Mouse (Mus musculus): ENCODE results near the gene Zc3h10. TPM values are rescaled to one million over a fixed set of nuclear protein-coding genes. Genes with fewer than 3 reads are reported as not detected.
A peak's percentile ranks its signal among the peaks of the same experiment; 100 is the strongest.

The Zc3h10 gene
- polyA plus RNA-seq, 1 experiment from 2014 or later: 13.6 TPM

GRCm38 (mm10) chr10:128587120-128587519 is 39.5 kb upstream of the Zc3h10 start:
- WGBS: 26% methylated on average over 4 of the region's 4 CpGs
- peak overlapping the region; percentile 66 for H3K4me3 ChIP-seq (ENCODE audit: low read length)
- H3K27me3 ChIP-seq (replicated peaks; ENCODE audit: control insufficient read depth, insufficient read depth, low read length): peaks cover 4% of the 10 kb centered on the region; the same call in 1 of the 2 replicates
- ATAC-seq: peak; percentile 24
- peak overlapping the region; percentile 65 for H3K9ac ChIP-seq (ENCODE audit: low read depth, low read length)
- H3K4me1 ChIP-seq (ENCODE audit: control insufficient read depth, insufficient read depth, low read length): peaks cover 25% of the 10 kb centered on the region
- H3K27ac ChIP-seq (ENCODE audit: low read length): peak overlapping the region; percentile 96
- H3K36me3 ChIP-seq (ENCODE audit: control insufficient read depth, insufficient read depth, low read length): peaks cover 2% of the 10 kb centered on the region; the same call in 1 of the 2 replicates
- no peaks in the 10 kb centered on the region for H3K9me3 ChIP-seq (ENCODE audit: control insufficient read depth, low read length)
- peak overlapping the region; percentile 57 for H3K4me2 ChIP-seq (ENCODE audit: low read depth, low read length)

GRCm38 (mm10) chr10:128586546-128586945 is 39.0 kb upstream of the Zc3h10 start:
- H3K36me3 ChIP-seq (ENCODE audit: control insufficient read depth, insufficient read depth, low read length): peaks cover 2% of the 10 kb centered on the region; the same call in 1 of the 2 replicates
- peak overlapping the region; percentile 57 for H3K4me2 ChIP-seq (ENCODE audit: low read depth, low read length)
- peaks cover 25% of the 10 kb centered on the region for H3K4me1 ChIP-seq (ENCODE audit: control insufficient read depth, insufficient read depth, low read length)
- ATAC-seq: no peak
- H3K27me3 ChIP-seq (replicated peaks; ENCODE audit: control insufficient read depth, insufficient read depth, low read length): peaks cover 4% of the 10 kb centered on the region; the same call in 1 of the 2 replicates
- peak overlapping the region; percentile 96 for H3K27ac ChIP-seq (ENCODE audit: low read length)
- peak overlapping the region; percentile 65 for H3K9ac ChIP-seq (ENCODE audit: low read depth, low read length)
- 8% methylated on average over 1 of the region's 1 CpGs for WGBS
- H3K4me3 ChIP-seq (ENCODE audit: low read length): peak overlapping the region; percentile 66
- H3K9me3 ChIP-seq (ENCODE audit: control insufficient read depth, low read length): no peaks in the 10 kb centered on the region

- 7% methylated on average over 4 of the region's 4 CpGs for WGBS
- peak; percentile 41 for ATAC-seq
- H3K9ac ChIP-seq (ENCODE audit: low read depth, low read length): 0 out of 2 replicates have a peak overlapping the region, but pooled peaks have one; percentile 2
- H3K4me1 ChIP-seq (ENCODE audit: control insufficient read depth, insufficient read depth, low read length): peaks cover 27% of the 10 kb centered on the region
- H3K4me2 ChIP-seq (ENCODE audit: low read depth, low read length): peak overlapping the region; percentile 31
- H3K27ac ChIP-seq (ENCODE audit: low read length): peak overlapping the region; percentile 69
- H3K9me3 ChIP-seq (ENCODE audit: control insufficient read depth, low read length): no peaks in the 10 kb centered on the region
- peaks cover 4% of the 10 kb centered on the region; the same call in 1 of the 2 replicates for H3K27me3 ChIP-seq (replicated peaks; ENCODE audit: control insufficient read depth, insufficient read depth, low read length)
- H3K4me3 ChIP-seq (ENCODE audit: low read length): no peak overlapping the region
- H3K36me3 ChIP-seq (ENCODE audit: control insufficient read depth, insufficient read depth, low read length): peaks cover 2% of the 10 kb centered on the region; the same call in 1 of the 2 replicates
These were observed 36.8 kb upstream of the Zc3h10 start for GRCm38 (mm10) chr10:128584386-128584785.

- H3K9me3 ChIP-seq (ENCODE audit: control insufficient read depth, low read length): no peaks in the 10 kb centered on the region
- peaks cover 4% of the 10 kb centered on the region; the same call in 1 of the 2 replicates for H3K27me3 ChIP-seq (replicated peaks; ENCODE audit: control insufficient read depth, insufficient read depth, low read length)
- no peak overlapping the region for H3K4me3 ChIP-seq (ENCODE audit: low read length)
- H3K4me2 ChIP-seq (ENCODE audit: low read depth, low read length): peak overlapping the region; percentile 31; the same call in 1 of the 2 replicates
- WGBS: 35% methylated on average over 7 of the region's 7 CpGs
- peaks cover 2% of the 10 kb centered on the region; the same call in 1 of the 2 replicates for H3K36me3 ChIP-seq (ENCODE audit: control insufficient read depth, insufficient read depth, low read length)
- H3K27ac ChIP-seq (ENCODE audit: low read length): peak overlapping the region; percentile 63
- H3K4me1 ChIP-seq (ENCODE audit: control insufficient read depth, insufficient read depth, low read length): peaks cover 31% of the 10 kb centered on the region
- ATAC-seq: 0 out of 2 replicates have a peak, but pooled peaks have one; percentile 12
- peak overlapping the region; percentile 16; the same call in 1 of the 2 replicates for H3K9ac ChIP-seq (ENCODE audit: low read depth, low read length)
These were observed 36.1 kb upstream of the Zc3h10 start for GRCm38 (mm10) chr10:128583644-128584043.

- no peaks in the 10 kb centered on the region for H3K27me3 ChIP-seq (replicated peaks; ENCODE audit: control insufficient read depth, insufficient read depth, low read length)
- H3K9me3 ChIP-seq (ENCODE audit: control insufficient read depth, low read length): no peaks in the 10 kb centered on the region
- H3K4me3 ChIP-seq (ENCODE audit: low read length): no peak overlapping the region
- peak overlapping the region; percentile 73 for H3K27ac ChIP-seq (ENCODE audit: low read length)
- H3K36me3 ChIP-seq (ENCODE audit: control insufficient read depth, insufficient read depth, low read length): peaks cover 18% of the 10 kb centered on the region; the same call in 1 of the 2 replicates
- 77% methylated on average over 4 of the region's 4 CpGs for WGBS
- peaks cover 24% of the 10 kb centered on the region for H3K4me1 ChIP-seq (ENCODE audit: control insufficient read depth, insufficient read depth, low read length)
- no peak overlapping the region for H3K4me2 ChIP-seq (ENCODE audit: low read depth, low read length)
- ATAC-seq: peak; percentile 3
- H3K9ac ChIP-seq (ENCODE audit: low read depth, low read length): no peak overlapping the region
These were observed 32.2 kb upstream of the Zc3h10 start for GRCm38 (mm10) chr10:128579731-128580130.

GRCm38 (mm10) chr10:128579298-128579697 is 31.7 kb upstream of the Zc3h10 start:
- 65% methylated on average over 3 of the region's 3 CpGs for WGBS
- Histone ChIP-seq H3K27ac (ENCODE audit: low read length) (peak overlapping the region; percentile 73), H3K9me3 (ENCODE audit: control insufficient read depth, low read length) (no peaks in the 10 kb centered on the region), H3K27me3 (replicated peaks; ENCODE audit: control insufficient read depth, insufficient read depth, low read length) (no peaks in the 10 kb centered on the region), H3K4me3 (ENCODE audit: low read length) (no peak overlapping the region), H3K4me2 (ENCODE audit: low read depth, low read length) (no peak overlapping the region), H3K9ac (ENCODE audit: low read depth, low read length) (no peak overlapping the region), H3K4me1 (ENCODE audit: control insufficient read depth, insufficient read depth, low read length) (peaks cover 22% of the 10 kb centered on the region), H3K36me3 (ENCODE audit: control insufficient read depth, insufficient read depth, low read length) (peaks cover 18% of the 10 kb centered on the region; the same call in 1 of the 2 replicates)
- ATAC-seq: peak; percentile 92

GRCm38 (mm10) chr10:128578330-128578729 is 30.8 kb upstream of the Zc3h10 start:
- Histone ChIP-seq H3K27ac (ENCODE audit: low read length) (no peak overlapping the region), H3K36me3 (ENCODE audit: control insufficient read depth, insufficient read depth, low read length) (peaks cover 18% of the 10 kb centered on the region; the same call in 1 of the 2 replicates), H3K4me1 (ENCODE audit: control insufficient read depth, insufficient read depth, low read length) (peaks cover 13% of the 10 kb centered on the region; the same call in 1 of the 2 replicates), H3K27me3 (replicated peaks; ENCODE audit: control insufficient read depth, insufficient read depth, low read length) (no peaks in the 10 kb centered on the region), H3K9ac (ENCODE audit: low read depth, low read length) (no peak overlapping the region), H3K9me3 (ENCODE audit: control insufficient read depth, low read length) (no peaks in the 10 kb centered on the region), H3K4me2 (ENCODE audit: low read depth, low read length) (no peak overlapping the region), H3K4me3 (ENCODE audit: low read length) (no peak overlapping the region)
- no peak for ATAC-seq
- WGBS: 69% methylated on average over 11 of the region's 11 CpGs

GRCm38 (mm10) chr10:128575063-128575462 is 27.5 kb upstream of the Zc3h10 start:
- Histone ChIP-seq H3K9ac (ENCODE audit: low read depth, low read length) (no peak overlapping the region), H3K27ac (ENCODE audit: low read length) (no peak overlapping the region), H3K36me3 (ENCODE audit: control insufficient read depth, insufficient read depth, low read length) (peaks cover 15% of the 10 kb centered on the region; the same call in 1 of the 2 replicates), H3K9me3 (ENCODE audit: control insufficient read depth, low read length) (no peaks in the 10 kb centered on the region), H3K4me1 (ENCODE audit: control insufficient read depth, insufficient read depth, low read length) (peaks cover 10% of the 10 kb centered on the region; the same call in 1 of the 2 replicates), H3K4me2 (ENCODE audit: low read depth, low read length) (no peak overlapping the region), H3K27me3 (replicated peaks; ENCODE audit: control insufficient read depth, insufficient read depth, low read length) (no peaks in the 10 kb centered on the region), H3K4me3 (ENCODE audit: low read length) (no peak overlapping the region)
- ATAC-seq: no peak
- WGBS: 89% methylated on average over 2 of the region's 2 CpGs

GRCm38 (mm10) chr10:128565788-128566531 is 18.4 kb upstream of the Zc3h10 start, which contains the start of gene Pa2g4:
Gene Pa2g4, minus strand, starts transcription at chr10:128565987.
- peak within 1 kb of the TSS; percentile 91 for H3K27ac ChIP-seq (ENCODE audit: low read length)
- peak within 1 kb of the TSS; percentile 67 for H3K4me2 ChIP-seq (ENCODE audit: low read depth, low read length)
- peaks cover 3% of the 10 kb centered on the region; the same call in 1 of the 2 replicates for H3K4me1 ChIP-seq (ENCODE audit: control insufficient read depth, insufficient read depth, low read length)
- no peaks in the 10 kb centered on the region for H3K27me3 ChIP-seq (replicated peaks; ENCODE audit: control insufficient read depth, insufficient read depth, low read length)
- no peaks in the 10 kb centered on the region for H3K9me3 ChIP-seq (ENCODE audit: control insufficient read depth, low read length)
- 0 out of 2 replicates have a peak, but pooled peaks cover 5% of the 10 kb centered on the region for H3K36me3 ChIP-seq (ENCODE audit: control insufficient read depth, insufficient read depth, low read length)
- peak; percentile 99 for ATAC-seq
- H3K4me3 ChIP-seq (ENCODE audit: low read length): peak within 1 kb of the TSS; percentile 96
- H3K9ac ChIP-seq (ENCODE audit: low read depth, low read length): peak within 1 kb of the TSS; percentile 98
- WGBS: under 1% methylated on average over 58 of the region's 58 CpGs
